Mouse (Mus musculus) megakaryocyte, embryonic 14.5 days (primary cell): ENCODE measurements around the gene Unc45b.

Experiments used
- FLI1 ChIP-seq: IDR thresholded peaks from 2 replicates; pipeline ENCODE4 v1.6.1; 2012; ENCODE audit warnings: low read length, inconsistent platforms, mixed read lengths
- GATA1 ChIP-seq: IDR thresholded peaks from 3 replicates; pipeline ENCODE4 v1.6.1; 2012; ENCODE audit warnings: mixed read lengths, low read length, inconsistent platforms, borderline replicate concordance

DNA sequence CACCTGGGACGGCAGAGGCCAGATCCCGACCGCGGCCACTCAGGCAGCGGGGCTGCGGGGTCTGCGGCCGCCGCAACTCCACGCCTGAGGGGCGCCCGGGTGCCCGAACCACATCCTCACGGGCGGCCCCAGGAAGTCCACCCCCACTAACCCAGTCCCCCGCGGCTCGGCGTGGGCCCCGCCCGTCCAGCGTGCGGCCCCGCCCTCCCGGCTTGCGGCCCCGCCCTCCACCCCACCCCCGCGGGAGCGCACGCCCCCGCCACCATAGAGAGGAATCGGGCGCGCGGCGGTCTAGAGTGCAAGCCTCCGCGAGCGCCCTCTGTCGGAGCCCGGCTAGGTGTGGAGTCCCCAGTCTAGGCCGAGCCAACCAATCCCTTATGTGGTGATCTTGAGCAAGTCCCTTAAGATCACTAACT, 39.3 kb upstream of the Unc45b start, which contains the start of gene Rffl:
- TF ChIP-seq GATA1, result no peak
- TF ChIP-seq FLI1, result no peak
